Mouse (Mus musculus): Measurements from ENCODE around the gene Col18a1. TPM values are rescaled to one million over a fixed set of nuclear protein-coding genes. Genes with fewer than 3 reads are reported as not detected.

The Col18a1 gene
- polyA plus RNA-seq, 1 experiment from 2014 or later, result 167 TPM

DNA sequence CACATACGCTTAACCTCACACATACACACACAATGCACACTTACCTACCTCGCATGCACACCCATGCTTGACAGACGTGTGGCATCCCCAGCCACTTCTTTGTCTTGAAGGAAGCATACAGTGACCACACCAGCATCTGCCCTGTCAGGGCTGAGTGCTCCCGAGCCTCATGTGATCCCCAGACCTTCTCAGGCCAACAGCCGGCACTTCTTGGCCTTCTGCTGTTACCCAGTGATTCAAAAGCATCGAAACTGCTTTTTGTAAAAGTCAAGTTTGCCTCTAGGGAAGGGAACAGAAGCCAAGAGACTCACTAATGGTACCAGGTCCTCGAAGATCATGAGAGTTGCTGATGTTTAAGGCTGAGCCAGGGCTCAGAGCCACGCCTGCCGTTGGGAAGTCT lies 33.9 kb upstream of the Col18a1 start:
- no peak overlapping the region for H3K27ac ChIP-seq (ENCODE audit: low read depth)
- no peaks in the 10 kb centered on the region for H3K27me3 ChIP-seq (ENCODE audit: insufficient read depth, low read length)
- no peak overlapping the region for H3K4me2 ChIP-seq (ENCODE audit: low read depth, low read length)
- DNase-seq, result no peak
- H3K36me3 ChIP-seq (replicated peaks; ENCODE audit: insufficient read depth, low read length), result no peaks in the 10 kb centered on the region
- H3K9me3 ChIP-seq (ENCODE audit: low read length), result no peaks in the 10 kb centered on the region
- H3K4me3 ChIP-seq (ENCODE audit: low read depth, low read length), result no peak overlapping the region
- TF ChIP-seq CTCF (IDR thresholded peaks at IDR 0.05; ENCODE audit: low read depth) (no peak), EP300 (IDR thresholded peaks at IDR 0.05; ENCODE audit: low read depth) (no peak)
- ATAC-seq, result no peak
- H3K4me1 ChIP-seq (ENCODE audit: insufficient read depth), result no peaks in the 10 kb centered on the region
- no peak overlapping the region for H3K9ac ChIP-seq (replicated peaks)
- 83% methylated on average over 9 of the region's 9 CpGs for WGBS (ENCODE audit: insufficient replicate concordance)

DNA sequence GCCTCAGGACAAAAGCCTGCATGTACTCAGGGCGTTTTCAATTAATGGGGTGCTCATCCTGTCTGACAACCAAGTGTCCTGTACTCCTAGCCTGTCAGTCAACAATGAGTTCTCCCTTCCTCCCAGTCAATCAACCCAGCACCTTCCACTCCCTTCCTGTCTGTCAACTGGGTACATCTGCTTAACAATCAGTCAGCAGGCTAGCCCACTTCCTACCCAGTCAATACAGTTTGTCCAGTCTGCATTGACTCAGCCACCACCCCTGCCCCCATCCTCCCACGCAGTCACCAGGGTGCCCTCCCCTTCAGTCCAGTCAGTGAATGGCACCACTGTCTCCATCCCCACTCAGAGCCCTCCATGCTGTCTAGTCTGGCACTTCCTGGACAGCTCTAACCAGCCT lies 32.9 kb upstream of the Col18a1 start:
- TF ChIP-seq CTCF (IDR thresholded peaks at IDR 0.05; ENCODE audit: low read depth) (no peak), EP300 (IDR thresholded peaks at IDR 0.05; ENCODE audit: low read depth) (no peak)
- Histone ChIP-seq H3K4me3 (ENCODE audit: low read depth, low read length) (no peak overlapping the region), H3K27me3 (ENCODE audit: insufficient read depth, low read length) (no peaks in the 10 kb centered on the region), H3K36me3 (replicated peaks; ENCODE audit: insufficient read depth, low read length) (no peaks in the 10 kb centered on the region), H3K4me2 (ENCODE audit: low read depth, low read length) (no peak overlapping the region), H3K9ac (replicated peaks) (no peak overlapping the region), H3K9me3 (ENCODE audit: low read length) (no peaks in the 10 kb centered on the region), H3K4me1 (ENCODE audit: insufficient read depth) (no peaks in the 10 kb centered on the region), H3K27ac (ENCODE audit: low read depth) (no peak overlapping the region)
- WGBS (ENCODE audit: insufficient replicate concordance), result 72% methylated on average over 2 of the region's 2 CpGs
- DNase-seq (no peak), ATAC-seq (no peak)

- TF ChIP-seq EP300 (IDR thresholded peaks at IDR 0.05; ENCODE audit: low read depth) (no peak), CTCF (IDR thresholded peaks at IDR 0.05; ENCODE audit: low read depth) (no peak)
- no peaks in the 10 kb centered on the region for H3K36me3 ChIP-seq (replicated peaks; ENCODE audit: insufficient read depth, low read length)
- 44% methylated on average over 9 of the region's 9 CpGs for WGBS (ENCODE audit: insufficient replicate concordance)
- DNase-seq (no peak), ATAC-seq (no peak)
- no peak overlapping the region for H3K4me3 ChIP-seq (ENCODE audit: low read depth, low read length)
- H3K27me3 ChIP-seq (ENCODE audit: insufficient read depth, low read length), result no peaks in the 10 kb centered on the region
- H3K4me2 ChIP-seq (ENCODE audit: low read depth, low read length), result no peak overlapping the region
- no peaks in the 10 kb centered on the region for H3K9me3 ChIP-seq (ENCODE audit: low read length)
- no peak overlapping the region for H3K9ac ChIP-seq (replicated peaks)
- no peak overlapping the region for H3K27ac ChIP-seq (ENCODE audit: low read depth)
- H3K4me1 ChIP-seq (ENCODE audit: insufficient read depth), result no peaks in the 10 kb centered on the region
Measured at GRCm38 (mm10) chr10:77197469-77198209, 31.3 kb upstream of the Col18a1 start.

GRCm38 (mm10) chr10:77196676-77197075 lies 30.3 kb upstream of the Col18a1 start:
- ATAC-seq (no peak), DNase-seq (no peak)
- TF ChIP-seq EP300 (IDR thresholded peaks at IDR 0.05; ENCODE audit: low read depth) (no peak), CTCF (IDR thresholded peaks at IDR 0.05; ENCODE audit: low read depth) (no peak)
- H3K9me3 ChIP-seq (ENCODE audit: low read length), result no peaks in the 10 kb centered on the region
- H3K4me2 ChIP-seq (ENCODE audit: low read depth, low read length), result no peak overlapping the region
- no peak overlapping the region for H3K9ac ChIP-seq (replicated peaks)
- no peak overlapping the region for H3K27ac ChIP-seq (ENCODE audit: low read depth)
- H3K36me3 ChIP-seq (replicated peaks; ENCODE audit: insufficient read depth, low read length), result no peaks in the 10 kb centered on the region
- H3K27me3 ChIP-seq (ENCODE audit: insufficient read depth, low read length), result no peaks in the 10 kb centered on the region
- H3K4me3 ChIP-seq (ENCODE audit: low read depth, low read length), result no peak overlapping the region
- no peaks in the 10 kb centered on the region for H3K4me1 ChIP-seq (ENCODE audit: insufficient read depth)
- 84% methylated on average over 4 of the region's 4 CpGs for WGBS (ENCODE audit: insufficient replicate concordance)

DNA sequence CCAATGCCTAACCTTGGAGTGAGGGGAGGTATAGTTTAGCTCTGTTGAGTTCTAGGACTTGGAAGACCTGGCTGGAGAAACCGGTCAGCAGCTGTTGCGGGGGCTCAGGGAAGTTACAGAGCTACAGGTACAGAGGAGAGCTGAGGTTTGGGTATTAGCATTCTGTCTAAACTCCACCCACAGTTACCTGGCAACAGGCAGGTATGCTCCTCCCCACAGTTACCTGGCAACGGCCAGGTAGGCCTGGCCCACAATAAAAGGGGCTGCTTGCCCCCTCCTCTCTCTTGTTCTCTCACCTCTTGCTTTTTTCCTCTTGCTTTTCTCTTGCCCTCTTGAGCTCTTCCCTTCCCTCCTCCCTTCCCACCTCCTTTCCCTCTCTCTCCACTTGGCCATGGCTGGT lies 29.8 kb upstream of the Col18a1 start:
- no peak for ATAC-seq
- H3K4me2 ChIP-seq (ENCODE audit: low read depth, low read length), result no peak overlapping the region
- no peak overlapping the region for H3K4me3 ChIP-seq (ENCODE audit: low read depth, low read length)
- H3K27ac ChIP-seq (ENCODE audit: low read depth), result no peak overlapping the region
- no peak for TF ChIP-seq CTCF (IDR thresholded peaks at IDR 0.05; ENCODE audit: low read depth)
- no peak for DNase-seq
- H3K36me3 ChIP-seq (replicated peaks; ENCODE audit: insufficient read depth, low read length), result no peaks in the 10 kb centered on the region
- H3K9me3 ChIP-seq (ENCODE audit: low read length), result no peaks in the 10 kb centered on the region
- H3K27me3 ChIP-seq (ENCODE audit: insufficient read depth, low read length), result no peaks in the 10 kb centered on the region
- no peak overlapping the region for H3K9ac ChIP-seq (replicated peaks)
- no peaks in the 10 kb centered on the region for H3K4me1 ChIP-seq (ENCODE audit: insufficient read depth)
- 87% methylated on average over 3 of the region's 3 CpGs for WGBS (ENCODE audit: insufficient replicate concordance)

GRCm38 (mm10) chr10:77193495-77193894 lies 27.1 kb upstream of the Col18a1 start:
- H3K27ac ChIP-seq (ENCODE audit: low read depth), result no peak overlapping the region
- no peak for DNase-seq
- no peaks in the 10 kb centered on the region for H3K9me3 ChIP-seq (ENCODE audit: low read length)

More at GRCm38 (mm10) chr10:77193495-77193894, 27.1 kb upstream of the Col18a1 start:
- TF ChIP-seq CTCF (IDR thresholded peaks at IDR 0.05; ENCODE audit: low read depth), result no peak
- no peak for TF ChIP-seq EP300 (IDR thresholded peaks at IDR 0.05; ENCODE audit: low read depth)
- H3K36me3 ChIP-seq (replicated peaks; ENCODE audit: insufficient read depth, low read length), result no peaks in the 10 kb centered on the region
- H3K9ac ChIP-seq (replicated peaks), result no peak overlapping the region
- no peaks in the 10 kb centered on the region for H3K4me1 ChIP-seq (ENCODE audit: insufficient read depth)
- no peak overlapping the region for H3K4me2 ChIP-seq (ENCODE audit: low read depth, low read length)
- no peak for ATAC-seq
- H3K4me3 ChIP-seq (ENCODE audit: low read depth, low read length), result no peak overlapping the region
- H3K27me3 ChIP-seq (ENCODE audit: insufficient read depth, low read length), result no peaks in the 10 kb centered on the region

Measured in liver, postnatal 0 days (tissue).